Mouse (Mus musculus): ENCODE measurements around the gene Pcdh15.

The Pcdh15 gene

DNA sequence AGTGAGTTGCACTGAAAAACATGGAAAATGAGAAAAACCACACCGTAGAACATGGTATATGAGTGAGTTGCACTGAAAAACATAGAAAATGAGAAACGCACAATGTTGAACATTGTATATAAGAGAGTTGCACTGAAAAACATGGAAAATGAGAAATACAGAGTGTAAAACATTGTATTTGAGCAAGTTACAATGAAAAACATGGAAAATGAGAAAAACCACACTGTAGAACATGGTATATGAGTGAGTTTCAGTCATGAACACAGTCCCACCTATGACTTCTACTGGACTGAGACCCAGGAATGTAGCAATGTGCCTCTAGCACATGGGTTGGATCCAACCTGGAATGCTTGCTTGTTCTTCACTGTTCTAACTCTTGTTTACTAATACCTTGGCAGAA lies 279.9 kb downstream of the Pcdh15 start:
- DNase-seq (ENCODE audit: low read depth, low spot score), result no peak

DNA sequence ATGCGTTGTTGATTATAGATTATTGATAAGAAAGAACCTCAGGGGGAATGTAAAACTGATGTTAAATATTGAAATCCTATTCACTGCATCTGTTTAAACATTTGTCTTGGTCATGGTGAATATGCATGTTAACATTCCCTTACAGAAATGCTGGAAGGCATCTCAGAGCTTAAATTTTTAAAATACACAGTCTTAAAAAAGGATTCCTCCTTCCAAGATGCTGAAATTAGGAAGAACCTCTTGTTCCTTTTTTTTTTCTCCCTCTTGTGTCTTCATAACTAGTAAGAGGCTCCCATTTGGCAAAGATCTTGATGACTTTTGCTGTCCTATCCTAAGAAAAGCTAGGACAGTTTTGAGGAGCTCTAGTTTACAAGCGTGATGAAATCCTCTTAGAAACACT lies 284.9 kb downstream of the Pcdh15 start:
- no peak for DNase-seq (ENCODE audit: low read depth, low spot score)

DNA sequence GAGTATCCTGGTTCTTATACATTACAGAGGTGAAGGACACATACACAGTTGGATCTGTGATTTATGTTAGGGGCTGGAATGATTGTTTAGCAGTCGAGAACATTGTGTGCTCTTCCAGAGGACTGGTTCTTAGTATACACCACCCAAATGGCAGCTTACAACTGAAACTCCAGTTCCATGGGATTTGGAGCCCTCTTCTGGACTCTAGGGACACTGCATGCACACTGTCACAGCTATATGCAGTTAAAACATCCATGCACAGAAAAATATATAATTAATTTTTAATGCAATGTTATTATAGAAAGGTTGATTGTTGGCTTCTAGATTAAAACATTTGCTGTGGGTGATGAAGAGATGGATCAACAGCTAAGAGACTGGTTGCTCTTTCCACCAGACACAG lies 301.3 kb downstream of the Pcdh15 start:
- no peak for DNase-seq (ENCODE audit: low read depth, low spot score)

DNA sequence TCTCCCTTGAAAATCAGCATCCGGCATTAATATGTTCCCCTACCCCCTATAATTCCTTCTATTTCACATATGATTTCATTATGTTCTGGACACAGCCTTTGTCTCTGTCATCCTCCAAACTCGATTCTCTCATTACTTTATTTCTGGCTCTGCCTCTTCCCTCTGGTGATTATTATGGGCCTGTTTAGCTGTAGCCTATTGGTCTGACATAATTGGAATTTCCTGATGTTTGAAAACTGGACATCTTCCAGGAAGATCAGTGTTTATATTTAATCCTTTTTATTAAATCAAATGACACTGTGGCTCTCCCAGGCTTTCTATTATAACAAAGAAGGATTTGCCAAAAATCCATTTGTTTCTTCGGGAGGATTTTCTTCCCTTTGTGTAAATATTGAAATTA lies 326.3 kb downstream of the Pcdh15 start:
- no peak for DNase-seq (ENCODE audit: low read depth, low spot score)

DNA sequence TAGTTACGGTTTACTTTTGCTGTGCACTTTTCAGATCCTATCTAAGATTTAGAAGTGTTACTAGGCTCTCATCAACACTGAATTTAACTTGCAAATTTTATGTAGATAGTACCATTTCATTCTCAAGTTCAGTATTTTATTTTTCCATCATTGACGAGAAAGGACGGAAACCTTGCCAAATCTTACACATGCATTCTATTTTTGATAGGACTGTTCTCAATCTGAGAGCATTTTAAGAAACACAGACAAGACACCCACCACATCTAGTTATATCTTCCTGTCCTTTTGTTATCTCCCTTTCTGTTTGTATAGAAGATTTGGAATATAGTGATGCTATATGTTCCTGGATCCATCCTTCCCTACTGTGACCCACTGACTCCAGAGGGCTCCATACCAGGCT lies 332.2 kb downstream of the Pcdh15 start:
- DNase-seq (ENCODE audit: low read depth, low spot score), result no peak

DNA sequence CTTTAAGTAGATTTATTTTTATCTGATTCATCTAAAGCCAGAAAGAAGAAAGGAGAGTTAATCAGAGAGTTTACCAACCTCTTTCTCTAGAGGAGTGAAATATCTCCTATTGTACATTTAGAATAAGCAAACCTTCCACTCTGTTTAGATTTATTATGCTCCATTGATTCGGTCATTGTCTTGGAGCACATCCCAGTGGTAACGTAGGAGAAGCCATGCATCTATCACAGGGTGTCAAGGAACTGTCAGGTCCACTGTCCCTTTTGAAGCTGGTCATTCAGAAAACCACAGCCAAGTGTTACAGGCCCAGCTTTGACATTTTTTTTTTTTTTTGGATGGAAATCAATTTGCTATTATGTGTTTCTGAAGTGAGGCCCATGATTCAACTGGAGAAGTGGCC lies 384.9 kb downstream of the Pcdh15 start:
- DNase-seq (ENCODE audit: low read depth, low spot score), result no peak

DNA sequence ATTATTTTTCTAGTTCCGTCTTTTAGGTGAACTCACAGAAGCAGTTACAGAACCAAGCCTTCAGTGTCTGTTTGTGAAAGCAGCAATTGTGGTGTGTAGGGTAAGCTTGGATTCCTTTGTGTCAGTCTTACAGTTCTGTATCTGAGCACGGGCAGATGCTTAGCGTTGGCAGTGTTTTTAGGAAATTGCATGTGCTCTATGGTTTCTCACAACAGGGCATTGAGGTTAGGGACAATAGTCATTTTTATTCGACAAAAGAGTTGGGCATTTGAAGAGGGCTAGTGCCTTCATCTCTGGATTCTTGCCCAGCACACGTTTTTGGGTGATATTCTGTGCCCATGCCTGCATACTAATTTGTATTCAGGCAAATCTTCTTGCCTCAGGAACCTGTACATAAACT lies 392.5 kb downstream of the Pcdh15 start:
- DNase-seq (ENCODE audit: low read depth, low spot score), result no peak

DNA sequence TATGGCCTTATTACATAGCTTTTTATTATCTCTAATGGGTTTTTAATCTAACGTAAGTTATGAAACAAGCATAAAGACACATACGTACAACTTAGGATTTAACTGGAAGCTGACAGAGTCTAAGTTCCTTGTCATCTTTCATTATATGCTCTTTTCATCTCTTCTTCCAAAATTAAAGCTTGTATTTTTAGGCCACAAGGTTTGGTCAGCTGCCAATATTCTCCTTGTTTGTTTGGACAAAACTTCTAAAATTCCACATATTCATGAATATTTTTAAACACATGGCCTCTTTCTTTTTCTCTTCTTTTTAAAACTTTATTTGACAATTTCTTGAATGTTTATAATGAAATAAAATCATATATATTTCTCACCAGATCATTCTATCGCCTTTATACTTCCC lies 415.7 kb downstream of the Pcdh15 start:
- no peak for DNase-seq (ENCODE audit: low read depth, low spot score)

DNA sequence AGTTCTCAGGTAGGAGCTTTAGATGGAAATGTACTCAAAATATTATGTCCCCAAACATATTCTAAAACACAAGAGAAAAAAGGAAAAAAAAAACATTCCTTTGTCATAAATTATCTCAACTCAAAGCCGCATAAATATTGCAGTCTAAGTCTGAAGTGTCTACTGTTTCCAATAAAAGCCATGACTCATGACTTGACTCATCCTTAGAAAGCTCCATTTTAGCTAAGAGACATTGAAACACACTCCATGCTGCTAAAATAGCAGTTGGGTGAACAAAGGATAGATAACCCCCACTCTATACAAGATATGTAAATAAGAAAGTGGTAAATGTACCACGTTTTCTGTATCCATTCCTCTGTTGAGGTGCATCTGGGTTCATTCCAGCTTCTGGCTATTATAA lies 416.6 kb downstream of the Pcdh15 start:
- DNase-seq (ENCODE audit: low read depth, low spot score), result no peak

DNA sequence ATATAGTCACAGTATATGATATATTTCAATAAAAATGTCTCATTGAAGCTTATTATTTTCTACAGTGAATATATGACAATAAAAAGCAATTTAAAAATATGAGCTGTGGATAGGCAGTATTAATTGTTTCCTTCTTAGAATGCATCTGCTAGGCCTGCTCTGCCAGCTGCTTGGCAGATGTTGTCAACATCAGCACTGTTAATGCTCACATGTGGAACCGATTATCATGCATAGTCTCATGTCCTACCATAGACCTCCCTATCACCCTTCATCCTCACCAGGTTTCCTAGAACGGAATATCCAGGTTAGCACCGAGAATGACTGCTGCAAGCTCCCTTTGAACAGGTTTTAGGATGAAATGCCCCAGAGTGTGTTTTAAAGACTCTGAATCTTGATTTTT lies 420.3 kb downstream of the Pcdh15 start:
- DNase-seq (ENCODE audit: low read depth, low spot score), result no peak

DNA sequence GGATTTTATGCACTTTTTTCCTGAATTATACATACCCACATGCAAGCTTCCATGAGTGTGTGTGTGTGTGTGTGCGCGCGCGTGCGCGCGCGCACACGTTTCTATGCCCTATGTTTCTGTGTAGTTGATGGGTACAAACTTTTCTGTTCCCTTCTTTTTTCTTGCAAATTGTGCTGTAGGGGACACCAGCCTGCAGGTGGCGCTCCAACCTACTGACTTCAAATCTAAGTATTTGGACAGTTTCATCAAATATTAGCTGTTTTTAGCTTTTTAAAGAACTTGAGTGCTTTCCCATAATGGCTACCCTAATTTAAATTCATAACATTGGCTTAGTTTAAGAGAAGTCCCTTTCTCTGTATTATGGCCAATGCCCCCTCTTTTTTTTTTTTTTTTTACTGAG lies 453.7 kb downstream of the Pcdh15 start:
- no peak for DNase-seq (ENCODE audit: low read depth, low spot score)

DNA sequence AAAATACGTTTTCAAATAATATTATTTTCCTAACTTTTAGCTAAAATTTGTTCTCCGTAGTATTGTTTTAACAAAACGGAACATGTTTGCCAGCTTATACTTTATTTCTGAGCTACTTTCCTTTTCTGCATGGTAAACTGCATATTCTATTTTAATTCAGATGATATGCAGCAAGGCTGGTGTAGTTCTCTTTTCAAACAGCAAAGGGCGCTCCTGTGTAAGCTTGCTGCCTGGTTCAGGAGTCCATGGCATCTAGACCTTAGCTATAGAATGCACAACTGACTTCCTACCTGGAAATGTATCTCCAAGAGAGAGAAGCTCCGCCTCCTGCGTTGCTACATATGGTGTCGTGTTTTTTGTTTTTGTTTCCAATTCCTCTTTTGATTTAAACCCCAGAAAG lies 465.1 kb downstream of the Pcdh15 start:
- no peak for DNase-seq (ENCODE audit: low read depth, low spot score)

DNA sequence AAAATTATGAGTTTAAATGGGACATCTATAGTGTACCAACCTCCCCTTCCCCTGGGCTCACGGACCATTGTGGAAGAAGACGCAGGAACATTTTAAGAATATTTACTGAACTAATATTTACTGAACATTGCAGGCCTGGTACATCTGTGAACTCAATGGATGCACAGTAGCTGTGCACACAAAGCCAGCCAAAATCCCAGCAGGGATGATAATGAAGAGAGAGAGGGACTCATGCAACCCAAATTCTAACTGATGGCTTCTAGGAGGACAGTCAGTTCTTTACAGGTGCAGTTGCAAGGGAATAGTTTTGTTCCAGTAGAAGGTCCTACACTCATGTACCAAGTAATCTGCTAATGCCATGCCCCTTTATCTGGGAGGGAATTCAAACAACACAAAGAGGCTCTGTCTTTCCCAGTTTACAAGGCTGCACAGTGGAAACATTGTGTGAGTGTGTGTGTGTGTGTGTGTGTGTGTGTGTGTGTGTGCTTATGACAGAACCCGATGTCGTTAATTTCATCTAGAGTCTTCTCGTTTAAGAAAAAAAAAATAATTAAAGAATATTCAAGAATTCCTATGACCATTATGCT lies 475.7 kb downstream of the Pcdh15 start:
- no peak for DNase-seq (ENCODE audit: low read depth, low spot score)

DNA sequence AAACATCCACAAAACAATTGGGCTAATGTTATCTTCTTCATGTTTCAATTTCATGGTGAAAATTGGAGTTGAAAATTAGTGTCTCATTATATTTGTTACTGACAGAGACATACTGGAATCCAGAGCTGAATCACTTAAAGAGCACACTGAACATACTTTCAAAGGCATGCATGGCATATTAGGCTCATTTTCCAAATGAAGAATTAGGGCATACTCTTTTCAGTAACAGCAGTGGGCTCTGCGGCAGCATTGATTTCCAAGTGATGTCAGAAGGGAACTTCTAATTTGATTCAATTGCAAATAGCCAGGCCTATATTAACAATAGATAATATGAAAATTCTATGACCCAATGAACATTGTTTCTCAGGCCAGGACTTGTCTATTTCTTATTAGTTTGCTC lies 568.4 kb downstream of the Pcdh15 start:
- no peak for DNase-seq (ENCODE audit: low read depth, low spot score)

DNA sequence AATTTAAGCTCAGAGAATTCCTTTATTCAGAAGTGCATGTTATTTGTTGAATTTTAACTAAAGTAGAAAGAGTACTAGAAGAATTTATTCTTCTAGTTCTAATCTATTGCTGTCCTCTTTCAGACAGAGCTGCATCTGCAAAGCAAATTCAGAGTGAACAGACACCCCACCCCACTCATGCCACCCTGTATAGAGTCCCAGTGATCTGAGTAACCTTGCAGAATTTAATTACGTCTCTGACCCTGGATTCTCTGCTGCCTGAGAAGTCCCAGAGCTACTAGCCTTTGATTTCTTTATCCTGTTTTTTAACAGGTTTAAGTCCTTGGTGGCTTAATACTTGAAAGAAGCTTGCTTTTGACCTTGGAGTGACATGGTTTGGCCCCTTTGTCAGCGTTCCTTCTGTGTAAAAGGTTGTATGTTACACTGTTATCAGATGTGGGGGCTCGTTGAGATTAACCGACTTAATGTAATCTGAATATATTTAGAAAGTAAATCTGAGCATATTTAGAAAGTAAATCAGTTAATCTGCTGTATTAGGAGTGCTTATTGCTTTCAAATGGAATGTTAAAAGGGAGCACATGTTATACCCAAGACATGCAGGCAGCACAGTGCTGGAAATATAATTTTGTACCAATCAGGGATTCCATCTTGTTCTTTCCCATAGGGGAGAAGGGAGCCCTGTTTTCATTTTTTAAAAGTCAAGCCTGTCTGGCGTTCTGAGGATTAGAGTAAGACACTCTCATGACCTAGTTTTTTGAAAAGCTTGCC lies 601.6 kb downstream of the Pcdh15 start:
- no peak for DNase-seq (ENCODE audit: low read depth, low spot score)

DNA sequence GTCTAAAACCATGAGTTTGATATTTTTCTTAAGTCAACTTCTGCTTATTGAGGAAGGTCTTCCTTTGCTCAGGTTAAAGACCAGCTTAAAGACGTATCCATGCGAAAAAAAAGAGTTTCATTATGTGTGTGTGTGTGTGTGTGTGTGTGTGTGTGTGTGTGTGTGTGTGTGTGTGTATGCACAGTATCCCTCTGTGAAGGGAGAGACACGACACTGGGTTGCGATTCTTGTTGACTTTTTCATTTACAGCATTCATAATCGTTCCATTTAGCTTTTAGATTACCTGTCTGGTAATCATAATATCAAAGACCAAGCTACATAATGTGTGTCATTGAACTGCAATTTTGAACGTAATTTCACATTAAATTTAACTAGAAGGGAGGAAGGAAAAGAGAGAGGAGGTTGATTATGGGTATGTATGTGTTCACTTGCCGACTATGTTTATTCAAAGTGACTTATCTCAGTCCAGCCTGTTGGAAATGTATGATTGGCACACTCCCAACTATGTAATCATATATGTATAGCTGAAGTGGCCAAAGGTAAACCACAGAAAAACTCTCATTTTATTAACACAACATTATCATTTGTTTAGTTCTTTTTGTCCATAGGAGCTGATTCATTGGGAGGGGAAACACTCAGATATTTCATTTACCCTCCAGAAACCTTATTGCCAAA lies 626.6 kb downstream of the Pcdh15 start:
- no peak for DNase-seq (ENCODE audit: low read depth, low spot score)

DNA sequence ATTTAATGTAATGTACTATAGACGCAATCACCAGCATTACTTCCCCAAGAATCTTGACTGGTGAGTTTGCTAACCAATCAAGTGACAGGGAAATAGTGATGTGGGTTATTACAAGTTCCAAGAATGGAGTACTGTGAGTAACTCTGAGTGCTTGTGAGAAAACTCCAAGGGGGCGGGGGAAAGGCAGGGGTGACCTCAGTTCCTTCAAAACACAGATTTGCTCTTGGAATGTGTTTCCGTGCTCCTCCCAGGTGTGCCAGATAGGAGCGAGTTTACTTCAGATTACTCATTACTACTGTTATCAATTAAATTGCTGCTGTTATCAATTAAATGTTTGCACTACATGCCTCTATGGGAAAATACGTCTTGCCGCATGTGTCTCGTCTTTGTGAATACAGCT lies 634.1 kb downstream of the Pcdh15 start:
- DNase-seq (ENCODE audit: low read depth, low spot score), result no peak

DNA sequence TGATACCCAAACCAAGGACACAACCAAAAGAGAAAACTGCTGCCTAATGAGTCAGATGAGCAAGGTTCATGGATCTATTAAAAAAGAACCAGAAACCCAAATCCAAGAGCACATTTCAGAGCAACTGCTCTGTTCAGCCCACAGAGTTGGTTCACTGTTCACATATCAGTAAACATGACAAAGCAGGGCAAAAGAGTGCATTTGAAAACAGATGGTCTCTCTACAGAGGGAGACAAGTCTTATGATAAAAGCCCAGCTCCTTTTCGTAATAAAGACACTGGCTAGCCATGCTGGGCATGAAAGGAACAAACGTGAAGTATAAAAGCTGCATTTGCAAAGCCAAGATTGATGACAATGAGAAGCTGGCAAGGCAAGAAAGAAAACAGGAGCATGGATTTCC lies 649.9 kb downstream of the Pcdh15 start:
- no peak for DNase-seq (ENCODE audit: low read depth, low spot score)

DNA sequence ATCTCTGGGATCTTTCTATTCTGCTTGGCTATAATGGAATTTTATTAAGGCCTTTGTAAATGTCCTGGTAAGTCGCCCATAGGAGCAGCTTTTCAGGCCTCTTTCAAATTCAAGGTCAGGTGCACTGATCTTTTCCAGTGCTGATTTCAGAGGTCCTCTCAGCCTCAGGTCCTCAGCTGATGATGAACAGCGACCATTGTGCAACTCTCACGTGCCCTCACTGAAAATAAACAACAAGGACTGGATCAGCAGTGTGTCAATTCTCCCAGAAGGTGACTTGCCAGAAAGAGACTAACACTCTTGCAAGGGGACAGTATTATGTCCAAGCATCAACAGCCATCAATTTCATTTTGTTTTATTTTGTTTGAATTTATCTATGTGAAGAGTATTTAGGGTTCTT lies 654.7 kb downstream of the Pcdh15 start:
- DNase-seq (ENCODE audit: low read depth, low spot score), result no peak

DNA sequence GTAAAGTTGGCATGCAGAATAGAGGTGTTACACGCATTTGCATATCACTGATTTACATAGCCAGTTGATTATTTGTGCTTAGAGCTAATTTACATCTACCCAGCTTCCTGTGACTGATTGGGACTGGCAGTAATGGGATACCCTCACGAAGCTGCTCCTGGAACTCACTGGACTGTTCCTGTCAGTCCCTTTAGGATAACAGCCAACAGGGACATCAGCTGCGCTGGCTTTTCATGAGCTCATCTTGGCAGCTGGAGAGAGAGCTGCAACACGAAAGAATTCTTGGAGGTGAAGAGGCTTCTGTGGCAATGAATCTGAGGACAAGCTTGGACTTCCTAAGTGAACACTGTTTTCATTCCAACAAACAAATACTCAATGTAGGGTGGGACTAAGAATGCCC lies 683.8 kb downstream of the Pcdh15 start:
- DNase-seq (ENCODE audit: low read depth, low spot score), result no peak

DNA sequence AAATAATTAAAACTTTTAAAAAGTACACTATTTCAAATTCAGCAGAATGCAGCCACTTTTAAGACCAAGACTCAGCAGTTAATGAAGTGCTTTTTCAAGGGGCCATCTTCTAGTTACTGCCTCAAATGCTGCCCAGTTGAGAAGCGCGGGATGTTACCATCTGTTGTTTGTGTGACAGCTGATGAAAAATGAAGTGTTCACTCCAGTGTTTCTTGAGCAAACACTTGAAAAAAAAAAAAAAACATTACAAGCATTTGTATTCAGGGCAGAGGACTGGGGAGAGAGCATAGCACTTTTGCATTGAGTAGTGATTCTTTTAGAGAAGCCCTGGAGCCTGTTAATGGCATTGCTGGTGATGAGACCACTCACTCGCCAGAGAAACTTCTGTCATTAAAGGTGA lies 689.0 kb downstream of the Pcdh15 start:
- no peak for DNase-seq (ENCODE audit: low read depth, low spot score)

DNA sequence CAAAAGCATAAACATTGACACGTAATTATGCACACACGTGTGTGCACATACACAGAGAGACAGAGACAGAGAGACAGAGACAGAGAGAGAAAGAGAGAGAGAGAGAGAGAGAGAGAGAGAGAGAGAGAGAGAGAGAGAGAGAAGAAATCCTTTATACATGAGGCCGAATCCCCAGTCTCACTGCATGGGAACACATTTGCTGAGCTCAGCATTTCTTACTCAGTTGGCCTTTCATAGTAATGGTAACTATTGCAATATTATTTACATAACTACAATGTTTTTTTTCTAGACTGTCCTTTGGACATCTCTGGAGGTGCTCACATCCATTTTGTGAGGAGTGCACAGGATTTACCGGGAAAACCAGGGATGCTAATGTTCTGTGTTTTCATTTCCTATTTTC lies 705.9 kb downstream of the Pcdh15 start:
- DNase-seq (ENCODE audit: low read depth, low spot score), result no peak

DNA sequence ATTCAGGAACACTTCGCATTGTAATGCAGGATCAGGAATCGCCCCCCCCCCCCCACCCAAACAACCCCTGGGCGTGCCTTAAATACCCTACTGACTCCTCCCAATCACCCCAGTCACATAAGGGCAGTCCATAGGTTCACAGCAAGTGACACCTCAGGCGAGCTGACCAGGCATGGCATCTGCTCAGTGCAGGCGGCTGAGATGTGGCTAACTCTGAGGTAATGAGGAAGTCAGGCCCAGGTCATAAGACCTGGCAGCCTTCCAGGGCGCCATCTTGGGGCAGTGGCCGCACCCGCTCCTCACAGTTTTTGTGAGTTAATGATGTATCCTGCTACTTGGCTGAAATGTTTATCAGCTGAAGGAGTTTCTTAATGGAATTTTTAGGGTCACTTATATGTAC lies 713.2 kb downstream of the Pcdh15 start:
- no peak for DNase-seq (ENCODE audit: low read depth, low spot score)

Data from brain, embryonic 18.5 days (tissue).